Mouse (Mus musculus) adrenal gland, postnatal 10 days (tissue): ENCODE measurements around the gene Scimp. TPM values are rescaled to one million over a fixed set of nuclear protein-coding genes. Genes with fewer than 3 reads are reported as not detected.
A peak's percentile ranks its signal among the peaks of the same experiment; 100 is the strongest.
"Not testable (repeated sequence)": the region's sequence is repeated elsewhere in the genome, so short reads cannot be mapped to it uniquely, and the experiment has no call there.

Experiments
- DNase-seq: peaks from one replicate; pipeline ENCODE4 v3.0.0; 2021; ENCODE audit warnings: mixed read lengths
- total RNA-seq, 2 experiments: library from RNA; stranded (reverse); gene quantifications; 2 replicates each; pipeline ENCODE4 v1.2.3; 2021

Scimp gene
- total RNA-seq, 2 experiments from 2014 or later, result 0.27 to 0.57 TPM

GRCm38 (mm10) chr11:70811471-70812240 is 730 bp downstream of the Scimp start:
- no peak for DNase-seq

GRCm38 (mm10) chr11:70811041-70811440 is 1.3 kb downstream of the Scimp start:
- DNase-seq, result no peak

- DNase-seq, result no peak
Observed at GRCm38 (mm10) chr11:70809011-70809410, 3.4 kb downstream of the Scimp start.

DNA sequence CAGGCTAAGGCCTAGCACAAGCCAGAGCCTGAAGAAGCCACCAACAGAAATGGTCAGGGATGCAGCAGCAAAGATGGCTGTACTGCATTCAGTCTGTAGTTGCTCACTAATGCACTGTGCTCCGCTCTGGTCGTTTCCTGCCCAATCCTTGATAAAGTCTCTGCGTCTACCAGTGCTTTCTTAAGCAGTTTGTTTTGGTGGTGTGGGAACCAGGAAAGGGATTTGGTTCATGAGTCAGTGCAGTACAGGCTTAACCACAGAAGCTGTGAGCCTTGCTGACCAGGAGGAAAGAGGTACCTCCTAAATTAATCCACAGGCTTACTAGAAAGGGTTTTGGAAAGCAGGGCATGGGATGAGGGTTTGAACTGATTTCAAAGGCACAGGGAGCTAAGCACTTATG is 4.3 kb downstream of the Scimp start:
- DNase-seq, result no peak

GRCm38 (mm10) chr11:70807630-70808029 is 4.8 kb downstream of the Scimp start:
- no peak for DNase-seq

DNA sequence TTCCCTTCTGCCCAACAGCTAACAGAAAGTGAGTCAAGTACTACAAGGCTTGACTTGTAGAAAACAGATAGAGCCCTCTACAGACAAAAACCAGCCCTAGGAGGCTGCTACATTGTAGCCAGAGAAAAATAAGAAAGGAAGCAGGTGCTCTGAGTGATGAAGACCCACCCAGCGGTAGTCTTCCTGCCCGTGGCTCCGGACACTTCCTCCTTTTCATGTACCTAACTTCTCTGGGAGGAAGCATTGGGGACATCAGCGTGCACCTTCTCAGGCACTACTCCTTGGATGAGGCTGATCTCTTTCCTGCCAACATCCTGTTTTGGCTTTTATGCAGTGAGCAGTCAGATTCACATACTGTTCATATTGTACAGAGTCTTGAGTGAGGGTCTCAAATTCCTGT is 5.7 kb downstream of the Scimp start:
- no peak for DNase-seq

GRCm38 (mm10) chr11:70805641-70806175 is 6.7 kb downstream of the Scimp start:
- no peak for DNase-seq

GRCm38 (mm10) chr11:70804395-70804794 is 8.0 kb downstream of the Scimp start:
- no peak for DNase-seq

DNA sequence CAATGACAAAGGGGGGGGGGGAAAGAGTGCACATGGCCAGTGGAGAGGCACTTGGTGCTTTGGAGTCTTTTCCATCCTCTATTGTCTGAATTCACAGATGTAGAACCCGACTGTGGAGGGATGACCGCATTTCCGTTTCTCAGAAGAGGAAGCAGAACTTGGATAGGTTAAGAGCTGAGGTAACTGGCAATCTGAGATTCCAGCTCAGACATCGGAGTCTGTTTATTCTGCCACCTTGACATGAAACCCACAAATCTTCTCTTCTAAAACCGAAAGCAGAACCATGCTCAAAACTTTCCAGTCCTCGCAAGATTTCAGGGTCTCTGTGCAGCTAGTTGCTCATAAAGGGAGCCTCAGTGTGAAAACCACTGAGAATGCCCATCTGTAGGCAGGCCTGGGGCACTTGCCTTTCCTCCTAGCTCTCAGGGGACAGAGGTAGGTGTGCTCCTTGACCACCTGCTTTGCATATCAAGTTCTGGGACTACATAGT is 8.6 kb downstream of the Scimp start:
- no peak for DNase-seq

GRCm38 (mm10) chr11:70802865-70803261 is 9.5 kb downstream of the Scimp start:
- DNase-seq, result no peak

DNA sequence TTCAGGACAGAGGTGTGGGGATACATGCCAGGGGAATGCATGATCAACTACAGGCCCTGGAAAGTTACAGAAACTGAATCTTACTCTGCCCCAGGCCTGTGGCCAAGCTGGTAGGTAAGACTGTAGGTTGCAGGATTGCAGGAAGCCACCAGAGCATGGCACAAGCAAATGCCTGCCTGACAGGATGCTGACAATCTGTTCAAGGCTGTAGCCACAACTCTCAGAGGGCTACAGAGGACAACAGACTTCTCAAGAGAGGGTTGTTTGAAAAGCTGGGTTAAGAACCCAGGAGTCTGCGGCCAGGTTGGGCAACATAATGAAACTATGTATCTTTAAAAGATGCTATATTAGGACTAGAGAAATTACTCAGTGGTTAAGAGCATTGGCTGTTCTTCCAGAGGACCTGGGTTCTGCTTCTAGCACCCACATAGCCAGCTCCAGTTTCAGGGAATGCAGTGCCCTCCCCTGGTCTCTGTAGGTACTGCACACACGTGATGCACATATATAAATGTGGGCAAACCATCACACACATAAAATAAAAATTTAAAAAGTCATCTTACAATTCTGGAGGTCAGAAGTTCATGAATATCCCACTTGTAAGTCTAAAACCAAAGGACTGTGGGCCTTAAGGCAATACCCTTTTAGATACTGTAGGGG is 10.1 kb downstream of the Scimp start:
- DNase-seq, result no peak

GRCm38 (mm10) chr11:70792409-70792808 is 20.0 kb downstream of the Scimp start:
- DNase-seq, result no peak

DNA sequence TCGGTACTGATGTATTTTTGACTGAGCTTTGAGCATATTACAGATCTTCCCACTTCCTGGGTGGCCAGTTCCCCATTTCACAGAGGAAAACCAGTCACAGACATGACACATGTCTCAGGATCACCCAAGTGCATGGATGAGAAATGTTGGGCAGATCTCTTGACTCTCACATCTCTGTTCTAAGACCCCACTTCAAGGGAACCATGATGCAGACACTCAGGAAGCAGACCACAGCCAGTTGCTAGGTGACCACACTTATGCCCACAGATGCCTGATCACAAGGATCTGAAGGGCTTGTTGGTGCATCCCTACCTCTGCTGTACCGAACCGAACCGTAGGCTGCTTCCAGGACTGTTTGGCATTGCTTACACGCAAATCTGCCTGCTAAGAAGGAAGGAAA is 20.7 kb downstream of the Scimp start:
- DNase-seq, result no peak

DNA sequence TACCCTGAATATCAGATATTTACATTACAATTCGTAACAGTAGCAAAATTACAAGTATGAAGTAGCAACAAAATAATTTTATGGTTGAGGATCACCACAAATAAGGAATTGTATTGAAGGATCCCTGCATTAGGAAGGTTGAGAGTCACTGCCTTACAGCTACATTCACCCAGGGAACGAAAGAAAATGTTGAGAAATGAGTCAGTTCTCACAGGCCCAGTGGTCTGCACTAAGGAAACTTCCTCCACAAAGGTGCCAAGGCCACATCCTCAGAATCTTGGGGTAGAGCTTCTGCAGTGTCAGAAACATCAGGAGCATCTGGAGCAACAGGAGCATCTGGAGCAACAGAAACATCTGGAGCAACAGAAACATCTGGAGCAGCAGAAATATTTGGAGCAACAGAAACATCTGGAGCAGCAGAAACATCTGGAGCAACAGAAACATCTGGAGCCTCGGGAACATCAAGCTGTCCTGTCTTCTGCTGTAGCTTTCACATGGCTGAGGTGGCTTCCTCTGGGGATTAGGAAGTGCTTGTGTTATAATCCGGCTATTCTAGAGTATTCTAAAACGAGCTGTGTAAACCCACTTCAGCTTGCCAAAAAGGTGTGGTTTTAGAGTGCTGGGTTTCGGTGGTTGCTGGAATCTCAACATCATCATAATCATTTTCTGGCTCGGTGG is 21.4 kb downstream of the Scimp start:
- DNase-seq, result no peak

DNA sequence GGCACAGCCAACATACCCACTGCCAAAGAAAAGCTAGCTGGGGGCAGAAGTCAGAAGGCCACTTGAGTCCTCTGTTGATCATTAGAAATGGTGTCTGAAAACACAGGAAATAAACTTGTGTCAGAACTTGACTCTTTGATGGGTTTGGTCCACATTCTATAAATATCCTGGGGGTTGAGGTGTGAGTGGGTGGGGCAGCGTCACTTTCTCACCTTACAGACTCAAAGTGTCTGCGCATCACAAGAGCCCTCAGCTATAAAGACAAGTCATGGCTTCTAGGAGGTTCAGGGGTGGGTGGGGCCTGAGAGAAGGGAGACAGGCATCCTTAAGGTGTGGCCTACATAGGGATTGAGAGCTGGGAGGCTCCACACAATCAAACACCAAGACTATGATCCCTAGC is 22.0 kb downstream of the Scimp start:
- no peak for DNase-seq

DNA sequence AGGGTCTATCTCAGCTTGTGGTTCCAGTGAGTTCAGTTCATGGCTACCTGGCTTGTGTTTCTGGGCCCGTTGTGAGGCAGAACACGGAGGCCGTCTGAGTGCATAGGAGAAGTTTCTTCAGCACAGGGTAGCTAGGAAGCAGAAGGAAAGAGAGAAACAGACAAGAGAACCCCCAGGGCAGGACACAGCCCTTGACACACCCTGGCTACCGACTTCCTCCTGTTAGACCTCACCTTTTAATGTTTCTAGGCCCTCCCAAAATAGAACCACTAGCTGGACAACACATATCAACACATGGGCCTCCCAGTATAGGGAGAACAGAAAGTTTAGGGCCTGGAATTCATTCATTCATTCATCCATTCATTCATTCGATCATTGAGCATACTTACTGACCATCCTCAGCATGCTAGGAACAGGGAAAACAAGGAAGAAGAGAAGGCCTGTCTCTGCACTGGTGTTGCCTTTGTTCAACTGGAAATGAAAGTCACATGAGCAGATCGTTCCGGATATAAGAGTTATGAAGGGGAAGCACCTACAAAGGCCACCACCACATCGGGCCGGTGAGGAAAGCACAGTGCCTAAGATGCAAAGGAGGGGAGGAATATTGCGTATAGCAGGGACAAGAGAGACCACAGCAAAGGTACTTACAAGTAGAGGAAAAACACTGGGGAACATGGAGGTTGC is 23.3 kb downstream of the Scimp start:
- no peak for DNase-seq

GRCm38 (mm10) chr11:70787052-70787451 is 25.3 kb downstream of the Scimp start:
- no peak for DNase-seq

DNA sequence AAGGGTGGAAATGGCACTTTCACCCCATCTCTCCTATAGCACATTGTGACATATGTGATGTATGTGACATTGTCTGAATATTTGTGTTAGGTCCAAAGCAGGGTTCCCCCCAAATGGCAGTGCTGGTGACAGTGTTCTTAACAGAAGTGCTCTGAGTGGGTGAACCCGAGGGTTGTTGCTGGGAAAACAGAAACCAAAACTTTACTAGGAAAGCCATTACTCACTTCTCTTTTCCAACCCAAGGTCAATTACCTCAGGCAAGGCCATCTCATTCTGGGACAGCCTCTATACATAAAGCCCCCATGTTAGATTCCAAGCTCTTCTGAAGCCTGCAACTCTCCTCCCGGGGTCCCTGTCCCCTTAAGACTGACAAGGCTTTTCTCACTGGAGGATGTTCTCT is 26.5 kb downstream of the Scimp start:
- no peak for DNase-seq

GRCm38 (mm10) chr11:70778058-70778457 is 34.3 kb downstream of the Scimp start:
- DNase-seq, result not testable (repeated sequence)

GRCm38 (mm10) chr11:70777634-70778033 is 34.8 kb downstream of the Scimp start:
- no peak for DNase-seq

DNA sequence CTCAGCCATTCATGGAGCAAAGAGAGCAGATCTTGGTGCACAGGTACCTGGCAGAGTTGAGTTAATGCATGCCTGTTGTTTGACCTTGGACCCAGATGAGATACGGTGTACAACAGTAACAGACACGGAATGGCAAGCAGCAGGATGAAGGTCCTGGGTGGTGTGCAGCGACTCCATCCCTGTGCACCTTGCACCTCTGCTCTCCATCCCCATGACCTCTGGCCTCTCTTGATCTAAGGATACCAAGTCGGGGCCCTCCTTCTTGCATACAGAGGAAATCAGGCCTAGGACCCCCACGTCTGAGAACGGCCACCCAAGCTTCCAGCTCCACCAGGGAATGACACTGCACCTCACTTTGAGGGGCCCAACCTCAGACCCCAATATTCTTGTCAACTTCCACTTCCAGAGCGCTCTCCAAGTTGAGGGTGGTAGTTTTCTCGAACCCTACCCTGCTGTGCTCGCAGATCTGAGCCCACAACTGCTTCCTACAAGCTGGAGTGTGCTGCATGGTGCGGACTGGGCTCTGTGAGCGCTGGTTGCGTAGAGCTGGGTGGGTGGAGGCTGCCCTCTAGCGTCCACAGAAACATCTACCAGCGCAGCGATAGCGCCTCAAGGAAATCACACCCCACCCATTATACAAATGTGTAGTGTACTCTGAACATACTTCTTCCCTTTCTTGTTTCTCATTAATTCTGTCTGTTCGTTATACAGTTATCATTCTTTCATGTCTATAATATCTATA is 35.4 kb downstream of the Scimp start:
- DNase-seq, result peak; percentile 79

DNA sequence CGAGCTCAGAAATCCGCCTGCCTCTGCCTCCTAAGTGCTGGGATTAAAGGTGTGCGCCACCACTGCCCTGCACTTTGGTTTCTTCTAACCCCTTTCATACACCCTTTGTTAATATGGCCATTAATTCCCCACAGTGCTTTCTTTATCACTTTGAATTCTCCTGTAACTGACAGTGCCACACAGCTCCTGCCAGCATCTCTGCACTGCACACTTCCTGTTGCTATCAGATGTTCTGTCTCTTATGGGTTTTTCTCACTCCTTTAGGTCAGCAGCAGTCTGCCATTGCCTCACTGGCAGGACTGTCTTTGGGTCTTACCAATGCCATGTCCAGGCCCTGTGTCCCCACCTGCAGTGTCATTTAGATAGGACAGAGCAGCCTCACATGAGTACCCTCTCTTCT is 41.6 kb downstream of the Scimp start:
- no peak for DNase-seq
